Mouse (Mus musculus) cerebellum, adult 11 months (tissue): ENCODE results near the gene Phactr3.
"Not testable (repeated sequence)": the region's sequence is repeated elsewhere in the genome, so short reads cannot be mapped to it uniquely, and the experiment has no call there.

ENCODE experiments used
- DNase-seq: peaks from one replicate; pipeline ENCODE4 v3.0.0; 2022

Gene Phactr3

GRCm38 (mm10) chr2:178339044-178339443, 220.3 kb downstream of the Phactr3 start:
- DNase-seq = no peak

- not testable (repeated sequence) for DNase-seq
Observed at GRCm38 (mm10) chr2:178342105-178342504, 223.3 kb downstream of the Phactr3 start.

GRCm38 (mm10) chr2:178342597-178342996, 223.8 kb downstream of the Phactr3 start:
- DNase-seq = no peak
